Mouse (Mus musculus): ENCODE data around the gene Dcdc2b. TPM values are rescaled to one million over a fixed set of nuclear protein-coding genes. Genes with fewer than 3 reads are reported as not detected.

Gene Dcdc2b
- 0.68 TPM in 1 of 2 replicates, not detected in the other for polyA plus RNA-seq (2011; ENCODE audit: insufficient read length, low read depth, missing spikeins)

DNA sequence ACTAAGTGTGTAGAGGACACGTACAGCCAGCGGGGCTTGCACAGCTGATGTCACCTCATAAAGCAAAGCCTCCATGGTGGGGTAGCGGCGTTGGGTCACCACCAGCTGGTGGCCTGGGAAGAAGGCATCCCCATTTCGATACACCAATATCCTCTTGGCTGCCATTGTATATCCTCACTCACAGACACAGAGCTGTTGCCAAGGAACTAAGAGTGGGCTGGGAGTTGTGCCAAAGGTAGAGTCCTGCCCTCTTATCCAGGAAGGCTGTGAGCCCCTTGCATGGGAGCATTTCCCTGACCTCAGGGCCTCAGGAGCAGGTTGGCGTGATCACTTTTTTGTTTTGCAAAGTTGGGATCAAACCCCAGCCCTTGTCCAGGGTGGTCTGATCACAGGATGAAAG lies at the start of gene Dcdc2b:
TSS of gene Dcdc2b (minus strand) at position 165 of the 400 bp plus-strand sequence.
- no peak within 1 kb of the TSS for H3K27ac ChIP-seq (ENCODE audit: insufficient read depth, low read length)
- H3K4me1 ChIP-seq (ENCODE audit: control insufficient read depth, insufficient read depth, low read length), result no peaks in the 10 kb centered on the region
- no peak within 1 kb of the TSS for H3K4me3 ChIP-seq (ENCODE audit: insufficient read depth, low read length)
- TF ChIP-seq CTCF (IDR thresholded peaks at IDR 0.05; ENCODE audit: borderline replicate concordance, insufficient read depth, low read length) (no peak), POLR2A (IDR thresholded peaks at IDR 0.05; ENCODE audit: low read depth, low read length) (no peak)

DNA sequence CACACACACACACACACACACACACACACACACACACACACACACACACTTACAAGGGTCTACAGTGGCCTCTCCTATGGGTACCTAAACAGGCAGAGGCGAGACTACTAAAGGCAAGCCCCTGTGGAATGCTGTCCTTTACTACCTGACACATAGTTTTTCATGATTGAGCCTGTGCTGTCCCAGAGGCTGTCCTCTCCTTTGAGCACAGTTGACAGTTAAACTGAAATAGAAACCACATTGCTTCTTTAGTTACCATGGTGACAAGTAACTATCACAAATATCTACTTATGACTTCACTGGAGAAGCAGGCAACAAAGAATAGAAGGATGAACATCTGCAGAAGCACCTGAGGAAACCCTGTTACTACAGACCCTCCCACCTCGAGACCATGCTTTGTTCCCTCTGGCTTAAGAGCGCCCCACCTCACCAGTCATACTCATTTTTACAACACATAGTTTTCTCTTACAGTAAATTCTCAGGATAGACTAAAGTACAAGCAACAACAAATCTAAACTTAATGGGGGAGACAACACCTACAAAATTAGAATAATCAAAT lies 48.3 kb upstream of the Dcdc2b start:
- TF ChIP-seq POLR2A (IDR thresholded peaks at IDR 0.05; ENCODE audit: low read depth, low read length) (no peak), CTCF (IDR thresholded peaks at IDR 0.05; ENCODE audit: borderline replicate concordance, insufficient read depth, low read length) (no peak)
- no peak overlapping the region for H3K4me3 ChIP-seq (ENCODE audit: insufficient read depth, low read length)
- H3K4me1 ChIP-seq (ENCODE audit: control insufficient read depth, insufficient read depth, low read length), result no peaks in the 10 kb centered on the region; the same call in 1 of the 2 replicates
- no peak overlapping the region for H3K27ac ChIP-seq (ENCODE audit: insufficient read depth, low read length)

DNA sequence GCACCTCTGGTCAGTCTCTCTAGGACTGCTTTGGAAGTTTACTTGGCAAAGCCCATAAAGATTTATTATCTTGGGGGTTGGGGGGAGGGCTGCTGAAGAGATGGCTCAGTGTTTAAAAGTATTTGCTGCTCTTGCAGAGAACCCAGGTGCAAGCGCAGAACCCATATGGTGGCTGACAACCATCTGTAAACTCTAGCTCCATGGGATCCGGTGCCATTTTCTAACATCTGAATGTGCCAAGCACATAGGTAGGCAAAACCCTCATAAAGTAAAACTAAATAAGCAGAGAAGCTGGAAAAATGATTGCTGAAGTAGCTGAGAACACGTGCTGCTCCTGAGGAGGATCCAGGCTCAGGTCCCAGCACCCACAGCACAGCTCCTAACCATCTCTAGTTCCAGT lies 47.5 kb upstream of the Dcdc2b start:
- TF ChIP-seq POLR2A (IDR thresholded peaks at IDR 0.05; ENCODE audit: low read depth, low read length) (no peak), CTCF (IDR thresholded peaks at IDR 0.05; ENCODE audit: borderline replicate concordance, insufficient read depth, low read length) (no peak)
- Histone ChIP-seq H3K27ac (ENCODE audit: insufficient read depth, low read length) (no peak overlapping the region), H3K4me1 (ENCODE audit: control insufficient read depth, insufficient read depth, low read length) (no peaks in the 10 kb centered on the region; the same call in 1 of the 2 replicates), H3K4me3 (ENCODE audit: insufficient read depth, low read length) (no peak overlapping the region)

DNA sequence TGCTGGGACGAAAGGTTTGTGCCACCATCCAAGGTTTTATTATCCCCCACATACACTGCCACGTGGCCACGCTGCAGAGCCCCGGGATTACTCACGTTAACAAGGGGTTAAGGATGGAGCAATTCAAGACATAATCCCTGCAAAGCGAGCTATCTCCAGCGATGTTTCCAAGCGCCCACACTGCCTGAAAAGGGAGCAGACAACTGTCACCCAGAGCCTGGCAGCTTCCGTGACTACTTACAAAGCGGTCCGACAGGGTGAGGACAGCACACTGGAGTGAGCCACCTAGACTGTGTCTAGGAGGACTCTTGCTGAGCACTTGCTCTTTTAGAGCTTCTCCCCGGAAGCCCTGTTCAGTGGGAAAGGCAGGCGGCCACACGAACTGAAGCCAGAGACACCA lies 40.7 kb upstream of the Dcdc2b start:
- TF ChIP-seq POLR2A (IDR thresholded peaks at IDR 0.05; ENCODE audit: low read depth, low read length), result no peak
- TF ChIP-seq CTCF (IDR thresholded peaks at IDR 0.05; ENCODE audit: borderline replicate concordance, insufficient read depth, low read length), result no peak
- H3K4me1 ChIP-seq (ENCODE audit: control insufficient read depth, insufficient read depth, low read length), result no peaks in the 10 kb centered on the region
- no peak overlapping the region for H3K4me3 ChIP-seq (ENCODE audit: insufficient read depth, low read length)
- H3K27ac ChIP-seq (ENCODE audit: insufficient read depth, low read length), result no peak overlapping the region

DNA sequence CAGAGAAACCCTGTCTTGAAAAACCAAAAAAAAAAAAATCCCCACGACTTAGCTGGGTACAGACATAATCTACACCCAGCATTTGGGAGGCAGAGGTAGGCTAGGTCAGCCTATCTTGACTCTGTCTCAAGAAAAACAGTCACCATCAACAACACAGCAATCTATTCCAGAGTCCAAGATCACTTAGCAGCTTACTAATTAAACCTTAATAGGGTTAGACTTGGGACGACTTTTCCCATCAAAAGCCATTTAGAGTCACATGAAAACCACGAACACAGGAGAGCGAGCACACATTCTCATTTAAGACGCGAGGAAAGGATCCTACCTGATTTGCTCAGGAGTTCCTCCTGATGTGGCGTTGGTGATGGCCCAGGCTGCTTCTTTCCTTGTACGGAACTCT lies 36.3 kb upstream of the Dcdc2b start:
- no peak for TF ChIP-seq POLR2A (IDR thresholded peaks at IDR 0.05; ENCODE audit: low read depth, low read length)
- no peak for TF ChIP-seq CTCF (IDR thresholded peaks at IDR 0.05; ENCODE audit: borderline replicate concordance, insufficient read depth, low read length)
- Histone ChIP-seq H3K4me3 (ENCODE audit: insufficient read depth, low read length) (no peak overlapping the region), H3K27ac (ENCODE audit: insufficient read depth, low read length) (no peak overlapping the region), H3K4me1 (ENCODE audit: control insufficient read depth, insufficient read depth, low read length) (no peaks in the 10 kb centered on the region)

DNA sequence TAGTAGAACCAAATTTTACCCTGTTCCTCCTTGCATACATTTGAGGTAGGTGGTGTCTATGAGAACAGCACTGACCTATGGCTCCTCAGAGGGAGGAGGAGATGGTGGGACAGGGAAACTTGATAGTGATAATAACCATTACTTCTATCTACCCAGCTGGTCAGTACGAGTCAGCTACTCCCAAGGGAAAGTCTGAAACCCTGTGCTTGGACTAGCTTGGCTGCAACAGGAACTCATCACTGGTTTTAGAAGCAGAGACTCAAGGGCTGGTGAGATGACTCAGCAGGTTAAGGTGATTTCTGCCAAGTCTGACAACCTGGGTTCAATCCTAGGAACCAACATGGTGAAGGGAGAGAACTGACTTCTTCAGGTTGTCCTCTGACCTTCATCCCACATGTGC lies 34.6 kb upstream of the Dcdc2b start:
- Histone ChIP-seq H3K4me3 (ENCODE audit: insufficient read depth, low read length) (no peak overlapping the region), H3K27ac (ENCODE audit: insufficient read depth, low read length) (no peak overlapping the region), H3K4me1 (ENCODE audit: control insufficient read depth, insufficient read depth, low read length) (no peaks in the 10 kb centered on the region)
- TF ChIP-seq POLR2A (IDR thresholded peaks at IDR 0.05; ENCODE audit: low read depth, low read length) (no peak), CTCF (IDR thresholded peaks at IDR 0.05; ENCODE audit: borderline replicate concordance, insufficient read depth, low read length) (no peak)

DNA sequence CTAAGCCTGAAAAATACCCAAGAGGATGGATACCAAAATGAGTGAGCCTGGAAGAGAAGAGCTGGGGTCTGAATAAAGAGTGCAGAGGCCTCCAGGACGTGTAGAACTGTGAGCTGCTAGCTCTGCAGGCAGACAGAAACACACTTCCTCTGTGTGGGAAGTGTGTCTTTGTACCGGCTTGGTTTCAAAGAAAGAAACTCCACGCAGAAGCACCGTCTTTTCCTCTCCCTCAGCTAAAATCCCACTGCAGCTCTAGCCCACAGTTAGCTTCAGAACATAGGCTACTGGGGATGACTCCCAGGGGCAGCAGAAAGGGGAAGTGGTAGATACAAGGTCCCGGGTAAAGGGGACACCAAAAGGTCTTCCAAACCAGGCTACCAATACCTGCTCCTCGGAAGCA lies 31.1 kb upstream of the Dcdc2b start:
- H3K4me1 ChIP-seq (ENCODE audit: control insufficient read depth, insufficient read depth, low read length), result no peaks in the 10 kb centered on the region
- TF ChIP-seq CTCF (IDR thresholded peaks at IDR 0.05; ENCODE audit: borderline replicate concordance, insufficient read depth, low read length) (no peak), POLR2A (IDR thresholded peaks at IDR 0.05; ENCODE audit: low read depth, low read length) (no peak)
- H3K4me3 ChIP-seq (ENCODE audit: insufficient read depth, low read length), result no peak overlapping the region
- H3K27ac ChIP-seq (ENCODE audit: insufficient read depth, low read length), result no peak overlapping the region

DNA sequence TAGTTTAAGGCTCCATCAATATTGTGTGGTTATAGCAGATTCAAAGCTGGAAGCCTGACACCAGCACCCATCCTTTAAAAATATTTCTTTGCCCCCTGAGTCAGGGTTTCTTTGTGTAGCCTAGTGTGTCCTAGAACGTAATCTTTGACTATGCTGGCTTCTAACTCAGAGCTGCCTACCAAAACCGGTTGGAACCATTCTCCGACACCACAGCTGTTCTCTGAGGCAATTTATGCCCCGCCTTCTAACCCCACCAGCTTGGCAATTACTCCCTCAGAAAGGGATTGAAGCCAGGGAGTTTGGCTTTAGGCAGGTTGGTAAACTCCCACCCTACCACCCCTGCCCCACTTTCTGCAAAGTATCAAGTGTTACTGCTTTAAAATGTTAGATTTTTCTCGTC lies 27.7 kb upstream of the Dcdc2b start:
- H3K27ac ChIP-seq (ENCODE audit: insufficient read depth, low read length), result peak overlapping the region; percentile 28; the same call in 1 of the 2 replicates
- no peak for TF ChIP-seq CTCF (IDR thresholded peaks at IDR 0.05; ENCODE audit: borderline replicate concordance, insufficient read depth, low read length)
- no peak for TF ChIP-seq POLR2A (IDR thresholded peaks at IDR 0.05; ENCODE audit: low read depth, low read length)
- H3K4me3 ChIP-seq (ENCODE audit: insufficient read depth, low read length), result no peak overlapping the region; the same call in 1 of the 2 replicates

DNA sequence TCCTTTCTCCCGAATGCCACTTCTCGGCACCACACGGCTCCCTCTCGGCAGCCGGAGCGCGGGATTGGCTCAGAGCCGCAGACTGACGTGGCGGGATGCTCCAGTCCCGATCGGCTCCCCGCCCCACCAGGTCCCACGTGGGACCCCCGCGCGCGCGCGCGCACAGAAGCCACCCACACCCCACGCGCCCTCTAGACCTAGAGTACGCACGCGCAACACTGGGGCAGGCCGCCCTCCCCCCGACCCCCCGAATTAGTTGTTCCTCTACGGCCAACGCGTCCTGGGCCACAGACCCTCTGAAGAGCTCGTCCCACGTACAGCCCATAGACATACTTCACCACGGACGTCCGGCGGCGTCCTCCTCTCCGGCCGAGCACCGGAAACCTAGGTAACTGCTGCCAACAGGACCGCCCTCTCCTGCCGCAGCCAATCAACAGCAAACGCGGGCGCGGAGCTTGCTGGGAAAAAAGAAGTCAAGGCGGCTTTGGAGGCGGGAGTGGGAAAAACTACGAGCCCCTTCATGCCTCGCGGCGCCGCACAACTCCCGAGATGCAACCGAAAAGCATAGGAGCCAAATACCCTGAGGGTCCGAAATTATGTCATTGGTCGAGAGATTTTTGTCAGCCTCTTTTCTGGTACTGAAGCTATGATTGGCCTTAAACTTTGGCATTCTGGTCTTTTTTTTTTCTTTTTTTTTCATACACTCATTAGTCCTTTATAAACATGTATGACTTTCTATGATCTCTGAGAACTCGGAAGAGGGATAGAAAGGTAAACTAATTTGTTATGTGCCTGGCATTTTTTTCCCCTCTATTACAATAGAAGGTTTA lies 26.8 kb upstream of the Dcdc2b start, which contains the start of gene Txlna:
TSS of gene Txlna (minus strand) at position 428 of the 830 bp plus-strand sequence.
- TF ChIP-seq POLR2A (IDR thresholded peaks at IDR 0.05; ENCODE audit: low read depth, low read length), result peak; percentile 64
- TF ChIP-seq CTCF (IDR thresholded peaks at IDR 0.05; ENCODE audit: borderline replicate concordance, insufficient read depth, low read length), result no peak
- Histone ChIP-seq H3K4me1 (ENCODE audit: control insufficient read depth, insufficient read depth, low read length) (no peaks in the 10 kb centered on the region), H3K4me3 (ENCODE audit: insufficient read depth, low read length) (peak within 1 kb of the TSS; percentile 70), H3K27ac (ENCODE audit: insufficient read depth, low read length) (peak within 1 kb of the TSS; percentile 93)

More for the DNA sequence above, 27.7 kb upstream of the Dcdc2b start:
- H3K4me1 ChIP-seq (ENCODE audit: control insufficient read depth, insufficient read depth, low read length), result no peaks in the 10 kb centered on the region

Measured in embryonic fibroblast, embryonic 13.5 days (primary cell).